Mouse (Mus musculus): Measurements from ENCODE around the gene Yif1b. TPM values are rescaled to one million over a fixed set of nuclear protein-coding genes. Genes with fewer than 3 reads are reported as not detected.
"Not testable (repeated sequence)": the region's sequence is repeated elsewhere in the genome, so short reads cannot be mapped to it uniquely, and the experiment has no call there.

Gene Yif1b
- 41.8 and 49.8 TPM in 2 replicates for polyA plus RNA-seq (2012; rRNA removed)

DNA sequence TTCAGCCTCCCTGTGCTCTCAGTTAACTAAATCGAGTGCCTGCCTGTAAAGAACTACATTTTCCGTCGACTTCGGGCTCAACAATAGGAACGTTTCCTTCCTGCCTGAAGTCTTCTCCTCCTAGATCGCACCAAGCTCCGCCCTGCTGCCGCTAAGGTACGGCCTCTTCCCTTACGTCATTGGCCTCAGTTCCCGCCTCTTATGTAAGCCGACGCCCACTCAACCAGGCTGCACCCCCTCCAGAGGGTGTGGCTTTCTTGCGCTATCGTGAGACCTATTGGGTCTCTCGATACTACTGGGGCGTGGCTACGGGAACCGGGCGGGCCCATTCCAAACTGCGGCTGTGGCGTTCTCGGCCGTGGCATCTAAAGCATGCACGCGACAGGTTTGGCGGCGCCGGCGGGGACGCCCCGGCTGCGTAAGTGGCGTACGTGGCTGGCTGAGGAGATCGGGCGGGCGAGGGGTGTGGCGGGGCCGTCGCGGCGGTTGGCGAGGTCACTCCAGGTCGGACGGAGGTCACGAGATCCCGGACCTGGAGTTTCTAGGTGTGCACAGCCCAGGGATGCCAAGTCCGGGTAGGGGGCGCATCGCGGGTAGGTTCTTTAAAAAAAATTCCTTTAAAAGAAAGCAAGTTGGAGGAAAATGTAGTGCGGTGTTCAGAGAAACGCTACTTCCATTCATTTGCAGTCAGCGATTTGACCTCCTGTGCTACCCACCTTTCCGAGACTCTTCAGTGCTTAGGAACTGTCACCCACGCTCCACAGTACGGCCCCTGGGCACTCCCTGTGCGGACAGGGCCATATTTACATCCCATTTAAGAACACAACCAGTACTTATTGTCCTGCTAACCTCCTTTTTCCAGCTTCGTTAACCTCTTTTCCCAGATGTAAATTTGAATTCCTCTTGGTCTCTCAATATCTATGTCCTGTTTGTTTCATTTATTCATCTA, at the start of gene Yif1b:
TSS of gene Yif1b (plus strand) at position 311 of the 949 bp plus-strand sequence.
- peak within 1 kb of the TSS; percentile 61 for H3K4me3 ChIP-seq (ENCODE audit: low read depth, low read length)
- H3K4me1 ChIP-seq (ENCODE audit: control insufficient read depth, insufficient read depth, insufficient read length, low read length) = peaks cover 6% of the 10 kb centered on the region; the same call in 1 of the 2 replicates
- H3K36me3 ChIP-seq (ENCODE audit: control insufficient read depth, insufficient read depth, low read length) = no peaks in the 10 kb centered on the region
- TF ChIP-seq CTCF (IDR thresholded peaks at IDR 0.05; ENCODE audit: extremely low read depth, insufficient read length, insufficient replicate concordance, low read depth, low read length) (no peak), POLR2A (IDR thresholded peaks at IDR 0.05; ENCODE audit: low read depth, low read length) (peak; percentile 65; the same call in 1 of the 2 replicates)
- WGBS = under 1% methylated on average over 60 of the region's 60 CpGs
- no peaks in the 10 kb centered on the region for H3K27me3 ChIP-seq (ENCODE audit: control insufficient read depth, insufficient read depth, low read length)
- peak within 1 kb of the TSS; percentile 73 for H3K27ac ChIP-seq (ENCODE audit: insufficient read depth, low read depth, low read length)

- not testable (repeated sequence) for H3K4me1 ChIP-seq (ENCODE audit: control insufficient read depth, insufficient read depth, insufficient read length, low read length); H3K36me3 ChIP-seq (ENCODE audit: control insufficient read depth, insufficient read depth, low read length); H3K4me3 ChIP-seq (ENCODE audit: low read depth, low read length); H3K27ac ChIP-seq (ENCODE audit: insufficient read depth, low read depth, low read length); H3K27me3 ChIP-seq (ENCODE audit: control insufficient read depth, insufficient read depth, low read length)
- 42% methylated on average over 1 of the region's 1 CpGs for WGBS
These were observed 43.9 kb upstream of the Yif1b start for GRCm38 (mm10) chr7:29194230-29194629.

DNA sequence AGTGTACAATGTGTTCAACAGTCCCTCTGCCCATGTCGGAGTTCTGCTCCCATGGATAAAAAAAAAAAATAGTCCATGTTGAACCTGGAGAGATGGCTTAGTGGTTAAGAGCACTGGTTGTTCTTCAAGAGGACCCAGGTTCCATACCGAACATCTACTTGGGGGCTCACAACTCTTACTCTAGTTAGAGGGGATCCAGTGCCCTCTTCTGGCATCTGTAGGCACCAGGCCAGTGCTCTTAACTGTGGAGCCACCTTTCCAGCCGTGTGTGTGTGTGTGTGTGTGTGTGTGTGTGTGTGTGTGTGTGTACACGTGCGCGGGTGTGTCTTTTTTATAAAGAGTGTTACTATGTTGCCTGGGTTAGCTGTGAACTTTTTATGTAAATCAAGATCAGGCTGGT, 35.6 kb upstream of the Yif1b start:
- no peak for TF ChIP-seq POLR2A (IDR thresholded peaks at IDR 0.05; ENCODE audit: low read depth, low read length)
- TF ChIP-seq CTCF (IDR thresholded peaks at IDR 0.05; ENCODE audit: extremely low read depth, insufficient read length, insufficient replicate concordance, low read depth, low read length) = no peak
- Histone ChIP-seq H3K36me3 (ENCODE audit: control insufficient read depth, insufficient read depth, low read length) (no peaks in the 10 kb centered on the region), H3K4me3 (ENCODE audit: low read depth, low read length) (no peak overlapping the region), H3K4me1 (ENCODE audit: control insufficient read depth, insufficient read depth, insufficient read length, low read length) (no peaks in the 10 kb centered on the region), H3K27me3 (ENCODE audit: control insufficient read depth, insufficient read depth, low read length) (no peaks in the 10 kb centered on the region), H3K27ac (ENCODE audit: insufficient read depth, low read depth, low read length) (no peak overlapping the region)
- 65% methylated on average over 6 of the region's 6 CpGs for WGBS

DNA sequence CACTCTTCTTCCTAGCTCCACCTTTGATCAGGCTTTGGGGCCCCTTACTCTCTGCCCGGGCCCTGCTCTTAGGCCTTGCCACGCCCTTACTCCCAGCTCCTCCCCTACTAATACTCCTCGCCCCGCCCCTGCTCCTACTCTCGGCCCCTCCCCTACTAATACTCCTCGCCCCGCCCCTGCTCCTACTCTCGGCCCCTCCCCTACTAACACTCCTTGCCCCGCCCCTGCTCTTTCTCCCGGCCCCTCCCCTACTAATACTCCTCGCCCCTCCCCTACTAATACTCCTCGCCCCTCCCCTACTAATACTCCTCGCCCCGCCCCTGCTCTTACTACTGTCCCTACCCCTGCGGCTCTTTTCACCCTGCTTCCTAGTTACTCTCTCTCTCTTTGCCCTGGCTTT, 27.1 kb upstream of the Yif1b start:
- H3K27me3 ChIP-seq (ENCODE audit: control insufficient read depth, insufficient read depth, low read length); H3K4me1 ChIP-seq (ENCODE audit: control insufficient read depth, insufficient read depth, insufficient read length, low read length); H3K36me3 ChIP-seq (ENCODE audit: control insufficient read depth, insufficient read depth, low read length): not testable (repeated sequence)
- Histone ChIP-seq H3K27ac (ENCODE audit: insufficient read depth, low read depth, low read length) (peak overlapping the region; percentile 26; the same call in 1 of the 2 replicates), H3K4me3 (ENCODE audit: low read depth, low read length) (peak overlapping the region; percentile 53)
- WGBS = 13% methylated on average over 15 of the region's 15 CpGs

GRCm38 (mm10) chr7:29211415-29212198, 26.5 kb upstream of the Yif1b start:
- TF ChIP-seq POLR2A (IDR thresholded peaks at IDR 0.05; ENCODE audit: low read depth, low read length) = no peak
- no peak for TF ChIP-seq CTCF (IDR thresholded peaks at IDR 0.05; ENCODE audit: extremely low read depth, insufficient read length, insufficient replicate concordance, low read depth, low read length)
- H3K27ac ChIP-seq (ENCODE audit: insufficient read depth, low read depth, low read length) = peak overlapping the region; percentile 26
- no peaks in the 10 kb centered on the region for H3K27me3 ChIP-seq (ENCODE audit: control insufficient read depth, insufficient read depth, low read length)
- WGBS = 5% methylated on average over 34 of the region's 34 CpGs
- H3K36me3 ChIP-seq (ENCODE audit: control insufficient read depth, insufficient read depth, low read length) = no peaks in the 10 kb centered on the region
- peak overlapping the region; percentile 53 for H3K4me3 ChIP-seq (ENCODE audit: low read depth, low read length)
- peaks cover 5% of the 10 kb centered on the region for H3K4me1 ChIP-seq (ENCODE audit: control insufficient read depth, insufficient read depth, insufficient read length, low read length)

- Histone ChIP-seq H3K36me3 (ENCODE audit: control insufficient read depth, insufficient read depth, low read length) (no peaks in the 10 kb centered on the region), H3K27ac (ENCODE audit: insufficient read depth, low read depth, low read length) (0 out of 2 replicates have a peak overlapping the region, but pooled peaks have one; percentile 26), H3K4me3 (ENCODE audit: low read depth, low read length) (peak overlapping the region; percentile 53), H3K27me3 (ENCODE audit: control insufficient read depth, insufficient read depth, low read length) (no peaks in the 10 kb centered on the region), H3K4me1 (ENCODE audit: control insufficient read depth, insufficient read depth, insufficient read length, low read length) (peaks cover 5% of the 10 kb centered on the region)
- TF ChIP-seq CTCF (IDR thresholded peaks at IDR 0.05; ENCODE audit: extremely low read depth, insufficient read length, insufficient replicate concordance, low read depth, low read length) = no peak
- WGBS = 37% methylated on average over 26 of the region's 26 CpGs
These were observed 25.8 kb upstream of the Yif1b start for GRCm38 (mm10) chr7:29212199-29212765.

DNA sequence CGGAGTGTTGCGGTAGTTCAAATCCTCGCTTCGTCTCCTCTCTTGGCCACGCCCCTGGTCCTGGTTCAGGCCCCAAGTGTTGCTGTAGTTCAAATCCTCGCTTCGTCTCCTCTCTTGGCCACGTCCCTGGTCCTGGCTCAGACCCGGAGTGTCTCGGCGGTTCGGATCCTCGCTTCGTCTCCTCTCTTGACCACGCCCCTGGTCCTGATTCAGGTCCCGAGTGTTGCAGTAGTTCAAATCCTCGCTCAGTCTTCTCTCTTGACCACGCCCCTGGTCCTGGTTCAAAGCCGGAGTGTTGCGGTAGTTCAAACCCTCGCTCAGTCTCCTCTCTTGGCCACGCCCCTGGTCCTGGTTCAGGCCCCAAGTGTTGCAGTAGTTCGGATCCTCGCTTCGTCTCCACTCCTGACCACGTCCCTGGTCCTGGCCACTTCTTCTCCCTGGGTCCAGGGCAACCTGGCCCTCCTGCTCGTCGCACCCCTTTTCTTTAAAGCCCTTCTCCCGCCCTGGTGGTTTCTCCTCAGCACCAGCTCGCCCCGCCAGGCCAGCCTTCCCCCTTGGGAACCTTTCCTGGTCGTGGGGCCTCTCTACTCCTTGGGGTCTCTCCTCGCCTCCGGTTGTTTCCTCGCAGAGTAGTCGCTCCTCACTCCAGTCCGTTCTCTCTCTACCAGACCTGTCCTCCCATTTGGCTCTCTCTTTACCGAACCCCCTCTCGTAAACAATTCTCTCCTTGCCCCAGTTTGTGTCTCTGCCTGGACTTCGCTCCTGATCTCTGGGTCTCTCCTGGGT, 25.2 kb upstream of the Yif1b start:
- not testable (repeated sequence) for H3K27me3 ChIP-seq (ENCODE audit: control insufficient read depth, insufficient read depth, low read length); H3K36me3 ChIP-seq (ENCODE audit: control insufficient read depth, insufficient read depth, low read length); H3K27ac ChIP-seq (ENCODE audit: insufficient read depth, low read depth, low read length); H3K4me3 ChIP-seq (ENCODE audit: low read depth, low read length); H3K4me1 ChIP-seq (ENCODE audit: control insufficient read depth, insufficient read depth, insufficient read length, low read length)
- WGBS = 55% methylated on average over 40 of the region's 40 CpGs

Data from small intestine, adult 2 months (tissue).